Mouse (Mus musculus): Measurements from ENCODE around the gene Celf5.

Celf5 gene

DNA sequence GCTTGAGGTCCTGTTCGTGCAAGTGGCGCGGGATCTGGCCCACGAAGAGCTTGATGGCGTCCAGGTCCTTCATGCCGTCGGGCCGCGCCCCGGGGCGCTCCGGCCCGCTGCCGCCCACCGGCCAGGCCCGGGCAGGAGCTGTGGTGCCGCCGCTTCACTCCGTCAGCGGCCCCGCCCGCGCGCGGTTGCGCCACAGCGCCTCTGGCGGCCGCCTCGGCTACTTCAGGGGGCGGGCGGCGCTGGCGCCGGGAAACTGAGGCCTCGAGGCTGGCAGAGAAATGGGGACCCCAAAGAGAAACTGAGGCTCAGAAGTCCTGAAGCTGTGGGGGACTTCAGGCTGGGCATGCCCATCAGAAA, at the start of gene Celf5:
Gene Celf5 (minus strand): TSS at position 177 of the 357 bp plus-strand sequence.
- peak in 1 of 2 experiments; percentile 32 for DNase-seq (ENCODE audit: low read depth in 1 of 2, low spot score in 2 of 2)

DNA sequence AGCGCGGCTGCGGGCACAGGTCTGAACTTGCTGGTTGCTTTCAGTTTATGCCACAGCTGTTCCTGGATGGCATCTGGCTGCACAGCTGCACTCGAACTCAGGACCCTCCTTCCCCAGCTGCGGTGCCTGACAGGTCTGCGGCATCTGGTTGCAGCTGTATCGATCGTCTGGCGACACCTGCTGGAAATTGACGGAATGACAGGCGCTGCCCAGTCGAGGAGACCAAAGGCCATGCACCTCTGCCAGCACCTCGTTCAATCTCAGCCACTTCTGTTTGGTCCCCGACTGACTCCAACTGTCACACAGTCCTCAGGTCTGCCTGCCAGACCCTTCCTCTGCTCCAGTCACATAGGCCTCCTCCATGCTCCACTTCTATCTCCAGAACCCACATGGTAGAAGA, 44.3 kb upstream of the Celf5 start:
- peak in 1 of 2 experiments; percentile 79 for DNase-seq (ENCODE audit: low read depth in 1 of 2, low spot score in 2 of 2)

DNA sequence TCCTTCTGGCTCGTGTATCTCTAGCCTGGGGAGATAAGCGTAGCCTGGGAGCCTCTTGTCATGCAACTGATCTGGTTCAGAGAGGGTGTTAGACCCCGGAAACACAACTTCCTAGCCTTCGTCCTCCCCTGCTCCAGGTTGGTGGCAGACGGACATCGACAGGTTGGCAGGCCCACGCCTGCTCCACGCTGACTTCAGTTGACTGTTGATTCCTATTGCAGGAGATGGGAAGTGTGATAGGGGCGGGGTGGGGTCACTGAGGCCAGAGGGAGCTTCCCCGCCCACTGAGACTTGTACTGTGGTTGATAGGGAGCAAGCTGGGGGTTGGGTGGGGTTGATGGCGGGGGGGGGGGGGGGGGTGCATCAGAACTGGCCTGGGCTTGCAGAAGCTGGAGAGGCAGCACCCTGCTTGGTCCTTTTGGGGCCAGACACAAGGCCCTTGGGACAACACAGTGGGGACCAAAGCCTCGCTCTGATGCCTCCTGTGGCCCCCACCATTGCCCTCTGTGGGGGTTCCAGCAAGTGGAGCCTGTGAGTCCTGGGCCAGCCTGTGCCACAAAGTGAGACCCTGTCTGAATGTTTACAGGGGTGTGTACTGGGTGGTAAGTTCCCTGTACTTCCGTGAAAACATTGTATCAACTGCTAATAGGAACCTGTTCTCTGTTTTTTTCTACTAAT, 42.6 kb upstream of the Celf5 start:
- no peak for DNase-seq (ENCODE audit: low read depth in 1 of 2, low spot score in 2 of 2)

DNA sequence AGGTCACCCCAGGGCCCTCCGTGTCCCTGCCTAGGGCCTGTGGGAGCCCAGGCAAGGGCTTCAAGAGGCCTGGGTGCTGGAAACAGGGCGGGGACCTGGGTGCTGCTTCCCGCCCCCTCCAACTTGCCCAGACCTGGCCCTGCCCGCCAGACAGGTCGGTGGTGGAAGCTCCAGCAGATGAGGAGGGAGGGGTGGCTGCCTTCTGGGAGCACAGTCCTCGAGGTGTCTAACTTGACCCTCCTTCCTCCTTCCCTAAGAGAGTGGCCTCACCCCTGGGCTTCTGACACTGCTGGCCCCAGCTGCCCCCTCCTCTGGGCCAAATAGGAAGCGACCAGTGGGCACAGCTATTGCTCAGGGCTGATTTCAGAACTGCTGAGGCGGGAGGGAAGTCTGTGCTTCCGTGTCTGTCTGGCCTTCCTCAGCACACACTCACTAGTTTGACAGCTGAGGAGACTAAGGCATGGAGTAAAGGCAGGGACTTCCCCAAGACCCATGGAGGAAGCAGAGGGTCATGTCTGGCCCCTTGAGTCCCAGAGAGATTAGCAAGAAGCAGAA, 41.6 kb upstream of the Celf5 start, which contains the start of gene Gna15:
Gene Gna15 (minus strand): TSS at position 175 of the 555 bp plus-strand sequence.
- peak in 1 of 2 experiments; percentile 26 for DNase-seq (ENCODE audit: low read depth in 1 of 2, low spot score in 2 of 2)

DNA sequence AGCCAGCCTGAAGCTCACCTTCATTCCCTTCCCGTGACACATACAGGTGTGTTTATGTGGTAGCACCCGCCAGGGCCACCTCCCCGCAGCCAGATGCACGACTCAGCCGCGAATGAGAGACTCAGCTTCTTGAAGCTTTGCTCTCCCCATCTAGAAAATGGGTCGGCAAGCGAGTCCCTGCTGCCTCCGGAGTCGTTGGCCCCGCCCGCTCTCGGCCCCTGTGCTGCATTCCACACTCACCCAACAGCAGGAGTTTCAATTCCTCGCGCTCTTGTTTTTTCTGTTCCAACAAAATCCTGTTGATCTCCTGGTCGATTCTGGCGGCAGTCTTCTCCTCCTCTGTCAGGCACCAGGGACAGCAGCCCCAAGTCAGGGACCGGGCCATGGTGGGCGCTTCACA, 41.1 kb upstream of the Celf5 start:
- no peak for DNase-seq (ENCODE audit: low read depth in 1 of 2, low spot score in 2 of 2)

DNA sequence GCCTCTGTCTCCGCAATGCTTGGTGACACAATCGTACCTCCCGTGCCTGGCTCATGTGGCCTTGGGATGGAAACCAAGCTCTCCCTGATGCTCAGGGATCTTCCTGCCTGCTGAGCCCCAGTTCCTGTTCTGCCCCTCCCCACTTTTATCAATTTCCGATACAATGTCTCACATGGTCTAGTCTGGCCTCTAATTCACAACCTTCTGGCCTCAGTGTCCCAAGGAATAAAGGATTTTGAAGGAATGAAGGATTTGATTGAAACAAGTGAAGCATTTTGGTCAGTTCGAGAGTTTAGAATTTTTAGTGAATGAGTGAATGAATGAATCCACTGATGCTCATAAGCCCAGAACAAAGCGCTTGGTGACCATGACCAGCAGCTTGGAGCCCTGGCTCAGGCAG, 40.6 kb upstream of the Celf5 start:
- DNase-seq (ENCODE audit: low read depth in 1 of 2, low spot score in 2 of 2): no peak

DNA sequence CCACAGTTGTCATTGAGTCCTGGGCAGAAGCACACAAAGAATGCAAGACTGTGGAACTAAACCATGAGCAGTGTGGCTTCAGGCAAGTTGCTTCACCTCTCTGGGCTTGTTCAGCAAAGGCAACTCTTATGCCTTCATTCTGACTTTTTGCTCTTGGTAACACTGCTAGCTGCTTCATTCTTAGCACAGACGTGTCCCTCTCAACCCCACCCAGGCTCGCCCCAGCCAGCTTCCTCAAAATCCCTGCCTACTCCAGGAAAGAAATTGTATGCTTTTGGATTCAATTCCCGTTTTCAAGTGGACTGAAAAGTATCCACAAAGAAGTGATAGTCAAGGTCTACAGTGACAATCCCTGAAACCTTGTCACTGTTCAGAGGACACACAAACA, 37.5 kb upstream of the Celf5 start:
- DNase-seq (ENCODE audit: low read depth in 1 of 2, low spot score in 2 of 2): no peak

DNA sequence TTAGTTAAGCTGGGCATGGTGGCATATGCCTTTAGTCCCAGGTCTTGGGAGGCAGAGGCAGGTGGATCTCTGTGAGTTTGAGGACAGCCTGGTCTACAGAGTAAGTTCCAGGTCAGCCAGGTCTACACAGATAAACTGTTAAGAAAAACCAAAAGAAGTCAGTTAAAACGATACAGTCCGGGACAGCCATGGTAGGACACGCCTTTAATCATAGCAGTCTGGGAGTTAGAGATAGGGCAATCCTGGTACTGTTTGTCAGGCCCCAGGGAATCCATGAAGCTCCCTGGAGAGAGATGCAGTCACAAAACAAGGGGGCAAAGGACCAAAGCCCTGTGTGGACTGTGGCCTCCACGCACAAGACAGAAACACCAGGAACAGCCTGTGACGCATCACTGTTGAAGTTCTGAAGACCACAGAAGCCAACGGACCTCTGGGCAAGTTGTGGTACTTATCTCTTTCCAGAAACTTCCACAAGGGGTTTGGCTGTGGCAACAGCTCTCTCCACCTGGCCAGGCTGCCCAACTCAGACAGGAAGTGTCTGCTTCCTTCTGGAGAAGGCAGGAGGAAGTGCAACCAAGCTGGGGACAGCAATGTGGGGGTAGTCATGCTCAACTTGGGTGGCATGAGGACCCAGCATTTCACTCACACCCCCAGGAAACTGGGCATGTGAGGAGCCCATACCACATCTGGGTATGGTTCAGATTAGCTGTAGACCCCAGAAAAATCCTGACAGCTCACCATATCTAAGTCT, 36.9 kb upstream of the Celf5 start:
- DNase-seq (ENCODE audit: low read depth in 1 of 2, low spot score in 2 of 2): no peak

DNA sequence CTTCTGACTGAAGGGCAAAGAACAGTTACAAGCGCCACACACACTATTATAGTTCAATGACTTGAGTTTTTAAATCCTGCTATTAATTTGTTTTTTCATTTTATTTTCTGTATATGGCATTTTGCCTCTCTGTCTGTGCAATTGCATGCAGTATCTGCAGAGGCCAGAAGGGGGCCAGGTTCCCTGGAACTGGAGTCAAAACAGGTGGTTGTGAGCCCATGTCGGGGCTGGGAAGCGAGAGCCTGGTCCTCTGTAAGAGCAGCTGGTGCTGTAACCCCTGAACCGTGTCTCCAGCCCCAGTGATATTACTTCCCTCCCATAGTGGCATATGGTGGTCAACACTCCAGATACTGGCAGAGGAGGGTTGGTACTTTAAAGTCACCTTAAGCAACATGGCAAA, 36.0 kb upstream of the Celf5 start:
- DNase-seq (ENCODE audit: low read depth in 1 of 2, low spot score in 2 of 2): peak in 1 of 2 experiments; percentile 45

DNA sequence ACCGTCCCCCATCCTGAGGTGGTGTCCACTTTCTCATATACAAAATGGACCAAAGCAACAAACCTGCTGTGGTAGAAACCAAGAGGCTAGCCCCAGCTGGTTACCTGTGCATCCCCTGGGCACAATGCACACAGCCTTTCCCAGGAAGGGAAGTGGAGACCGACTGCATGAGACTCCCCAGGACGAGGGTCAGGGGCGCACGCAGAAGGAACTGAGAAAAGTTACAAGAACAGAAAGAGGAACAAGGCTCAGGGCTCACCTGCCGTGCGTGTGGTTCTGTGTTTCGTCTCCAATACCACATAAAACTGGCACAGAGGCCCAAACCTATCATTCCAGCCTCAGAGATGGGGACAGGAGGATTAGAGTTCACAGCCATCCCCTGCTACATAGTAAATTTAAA, 34.7 kb upstream of the Celf5 start:
- DNase-seq (ENCODE audit: low read depth in 1 of 2, low spot score in 2 of 2): no peak

DNA sequence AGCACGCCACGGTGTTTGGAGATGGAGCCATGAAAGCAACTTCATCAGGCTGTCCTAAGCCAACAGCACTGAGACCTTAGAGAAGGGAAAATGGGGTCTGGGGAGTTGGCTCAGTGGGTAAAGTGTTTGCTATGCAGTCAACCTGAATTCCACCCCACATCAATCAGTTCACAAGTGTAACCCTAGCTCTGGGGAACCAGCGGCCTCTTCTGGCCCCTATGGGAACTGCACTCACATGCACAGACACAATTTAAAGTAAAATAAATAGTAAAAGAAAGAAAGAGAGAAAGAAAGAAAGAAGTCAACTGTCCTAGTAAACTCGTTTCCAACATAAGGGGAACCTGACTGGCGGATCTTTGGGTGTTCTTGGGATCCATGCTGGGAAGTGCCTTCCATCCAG, 31.3 kb upstream of the Celf5 start:
- DNase-seq (ENCODE audit: low read depth in 1 of 2, low spot score in 2 of 2): no peak

DNA sequence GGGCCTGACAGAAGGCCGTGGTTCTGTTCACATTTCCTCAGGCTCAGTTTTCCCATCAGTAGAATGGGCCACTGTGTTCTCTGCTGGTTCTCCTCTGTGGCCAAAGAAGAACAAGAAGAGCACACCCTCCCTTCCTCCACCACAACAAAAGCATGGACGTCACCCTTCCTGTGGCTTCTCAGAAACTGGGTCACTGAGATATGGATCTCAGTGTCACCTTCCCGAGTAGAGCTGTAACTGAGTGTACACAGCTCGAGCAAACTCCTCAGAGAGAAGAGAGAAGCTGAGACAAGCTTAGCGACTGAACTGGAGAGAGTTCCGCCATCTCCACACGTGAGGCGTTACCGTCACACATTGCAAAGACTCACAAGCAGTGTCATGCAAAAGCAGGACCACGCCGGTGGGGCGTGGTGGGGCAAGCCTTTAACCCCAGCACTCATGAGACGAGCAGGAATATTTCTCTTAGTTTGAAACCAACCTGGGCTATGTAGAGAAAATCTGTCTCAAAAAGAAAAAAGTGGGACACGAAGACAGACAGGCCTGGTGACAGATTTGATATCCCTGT, 27.8 kb upstream of the Celf5 start:
- no peak for DNase-seq (ENCODE audit: low read depth in 1 of 2, low spot score in 2 of 2)

DNA sequence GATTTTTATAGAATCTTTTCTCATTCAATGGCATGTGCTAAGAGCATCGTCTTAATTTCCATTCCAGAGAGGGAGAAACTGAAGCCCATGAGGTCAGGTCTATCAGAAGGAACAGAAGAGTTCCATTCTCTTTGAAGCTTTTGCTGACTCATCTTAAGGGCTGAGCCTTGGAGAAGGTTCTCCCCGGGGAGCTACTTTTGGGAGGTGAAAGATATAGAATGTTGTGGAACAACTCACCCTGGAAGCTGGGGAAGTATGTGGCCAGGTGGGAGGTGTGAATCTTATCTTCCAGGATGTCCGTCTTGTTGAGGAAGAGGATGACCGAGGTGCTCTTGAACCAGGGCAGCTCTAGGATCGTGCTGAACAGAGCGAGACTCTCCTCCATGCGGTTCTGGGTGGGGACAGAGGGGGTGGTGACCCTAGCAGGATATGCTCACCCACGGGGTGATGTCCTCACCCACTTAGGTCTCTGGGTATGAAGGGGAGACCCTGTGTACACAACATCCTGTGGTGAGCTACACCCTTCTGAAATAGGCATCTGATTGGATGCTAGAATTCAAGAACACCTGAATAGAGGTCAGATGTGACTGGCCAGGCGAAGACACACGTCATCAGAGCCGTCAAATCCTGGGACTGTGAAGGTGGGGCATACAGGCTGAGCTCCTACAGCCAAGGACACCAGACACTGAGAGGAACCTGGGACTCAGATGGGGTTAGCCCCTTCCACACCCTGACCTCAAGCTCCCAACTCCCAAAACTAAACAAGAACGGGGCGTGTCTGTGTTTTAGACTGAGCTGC, 25.4 kb upstream of the Celf5 start:
- no peak for DNase-seq (ENCODE audit: low read depth in 1 of 2, low spot score in 2 of 2)

DNA sequence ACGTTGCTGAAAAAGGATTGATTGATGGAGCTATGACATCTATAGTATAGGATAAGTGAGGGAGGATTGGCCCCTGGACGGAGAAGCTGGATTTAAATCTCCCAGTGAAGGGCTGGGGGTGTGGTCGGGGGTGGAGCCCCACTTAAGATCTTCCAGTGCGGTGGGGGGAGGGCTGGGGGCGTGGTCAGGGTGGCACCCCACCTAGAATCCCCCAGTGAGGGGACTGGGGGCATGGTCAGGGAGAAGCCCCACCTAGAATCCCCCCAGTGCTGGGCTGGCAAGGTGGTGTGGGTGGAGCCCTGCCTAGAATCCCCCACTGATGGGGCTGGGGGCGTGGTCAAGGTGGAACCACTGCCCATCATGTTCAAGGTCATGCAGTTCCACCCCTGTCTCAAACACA, 24.6 kb upstream of the Celf5 start:
- DNase-seq (ENCODE audit: low read depth in 1 of 2, low spot score in 2 of 2): no peak

DNA sequence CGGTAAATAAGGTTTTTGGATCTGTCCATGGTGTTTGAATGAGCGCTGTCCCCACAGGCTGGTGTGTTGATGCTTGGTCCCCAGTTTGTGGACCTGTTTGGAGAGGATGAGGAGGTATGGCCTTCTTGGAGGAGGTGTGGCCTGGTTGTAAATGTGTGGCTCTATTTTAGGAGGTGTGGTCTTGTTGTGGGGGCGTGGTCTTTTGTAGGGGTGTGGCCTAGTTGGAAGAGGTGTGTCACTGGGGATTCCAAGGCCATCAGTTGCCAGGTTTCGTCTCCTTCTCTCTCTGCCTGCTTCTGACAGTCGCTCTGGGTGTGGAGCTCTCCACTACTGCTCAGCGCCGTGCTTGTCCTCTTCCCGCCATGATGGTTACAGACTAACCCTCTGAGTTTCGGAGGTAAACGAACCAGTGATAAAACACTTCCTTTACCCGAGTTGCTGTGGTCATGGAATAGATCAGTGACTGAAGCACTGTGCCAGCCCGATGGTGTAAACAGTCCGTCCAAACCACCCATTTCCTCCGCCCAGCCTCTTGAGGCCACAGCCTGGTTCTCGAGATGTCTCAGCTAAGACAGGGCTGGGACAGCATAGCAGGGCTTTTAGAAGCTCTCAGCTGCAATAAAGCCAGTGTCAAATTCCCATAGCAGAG, 22.6 kb upstream of the Celf5 start:
- no peak for DNase-seq (ENCODE audit: low read depth in 1 of 2, low spot score in 2 of 2)

DNA sequence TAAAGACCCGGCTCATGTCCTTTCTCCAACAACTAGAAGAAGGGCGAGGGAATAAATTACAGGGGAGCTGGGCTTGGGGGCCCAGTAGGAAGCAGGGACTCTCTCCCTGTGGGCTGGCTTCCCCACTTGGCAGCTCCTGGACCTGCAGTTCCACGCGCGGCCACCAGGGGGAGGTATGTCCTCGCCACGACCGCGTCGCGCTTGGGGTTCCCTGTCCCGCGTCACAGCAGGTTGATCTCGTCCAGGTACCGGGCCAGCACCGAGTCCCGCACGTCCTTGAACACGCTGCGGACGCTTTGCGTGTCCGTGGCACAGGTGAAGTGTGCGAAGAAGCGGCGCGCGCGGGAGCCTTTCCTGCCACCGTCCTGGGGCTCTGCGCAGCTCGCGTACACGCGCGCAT, 20.1 kb upstream of the Celf5 start:
- DNase-seq (ENCODE audit: low read depth in 1 of 2, low spot score in 2 of 2): peak in 1 of 2 experiments; percentile 83

DNA sequence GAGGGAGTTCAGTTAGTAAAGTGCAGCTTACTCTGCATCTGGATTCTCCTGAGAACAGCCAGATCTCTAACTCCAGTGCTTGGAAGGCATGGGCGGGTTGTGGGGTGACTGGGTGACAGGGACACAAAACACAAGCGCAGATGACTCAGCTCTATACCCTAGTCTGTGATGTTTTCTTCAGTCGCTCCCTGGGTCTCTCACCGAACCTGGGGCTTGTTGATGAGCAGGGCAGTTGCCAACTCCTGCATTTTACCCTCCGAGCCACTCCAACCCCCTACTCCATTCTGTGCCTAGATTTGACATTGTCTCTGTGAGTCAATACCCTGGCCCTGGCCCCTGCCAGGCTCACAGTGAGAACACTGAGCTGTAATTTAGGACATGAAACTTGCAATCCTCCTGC, 19.4 kb upstream of the Celf5 start:
- DNase-seq (ENCODE audit: low read depth in 1 of 2, low spot score in 2 of 2): no peak

DNA sequence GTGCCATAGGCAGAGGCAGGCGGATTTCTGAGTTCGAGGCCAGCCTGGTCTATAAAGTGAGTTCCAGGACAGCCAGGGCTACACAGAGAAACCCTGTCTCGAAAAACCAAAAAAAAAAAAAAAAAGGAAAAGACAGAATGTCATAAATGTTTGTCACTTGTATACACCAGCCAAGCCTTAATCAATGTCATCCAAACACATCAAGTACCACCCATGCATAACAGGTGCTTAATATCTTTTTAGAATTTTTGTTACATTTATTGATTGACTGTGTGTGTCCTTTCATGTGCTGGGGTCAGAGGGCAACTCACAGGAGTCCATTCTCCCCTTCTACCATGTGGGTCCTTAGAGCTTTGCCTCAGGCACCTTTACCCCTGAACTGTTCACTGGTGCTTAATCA, 17.5 kb upstream of the Celf5 start, which contains the start of gene S1pr4:
Gene S1pr4 (minus strand): TSS at position 101 of the 400 bp plus-strand sequence.
- DNase-seq (ENCODE audit: low read depth in 1 of 2, low spot score in 2 of 2): no peak

DNA sequence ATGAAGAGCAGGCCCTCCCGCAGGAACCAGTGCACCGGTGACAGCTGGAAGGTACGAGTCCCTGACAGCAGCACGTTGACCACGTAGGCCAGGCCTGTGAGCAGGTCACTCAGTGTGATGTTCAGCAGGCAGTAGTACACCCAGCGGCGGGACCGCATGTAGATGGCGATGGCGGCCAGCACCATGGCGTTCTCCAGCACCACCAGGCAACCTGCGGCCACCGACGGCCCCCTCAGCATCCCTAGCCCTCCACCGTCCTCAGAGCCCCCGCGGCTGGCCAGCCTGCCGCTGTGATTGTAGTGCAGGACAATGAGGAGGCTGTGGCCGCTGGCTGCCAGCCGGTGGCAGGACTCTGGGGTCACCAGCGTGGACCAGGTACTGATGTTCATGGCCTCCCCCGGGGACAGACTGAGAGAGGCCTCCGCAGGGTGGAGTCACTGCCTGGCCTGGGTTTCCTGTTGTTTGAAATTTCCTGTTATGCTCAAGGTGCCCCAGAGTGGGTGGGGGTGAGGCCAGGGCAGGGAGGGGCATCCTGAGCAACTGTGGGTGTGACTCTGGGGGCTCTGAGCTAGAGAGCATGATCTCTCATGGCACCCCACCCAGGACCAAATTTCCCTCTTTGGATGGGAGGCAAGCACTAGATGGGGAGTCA, 16.9 kb upstream of the Celf5 start:
- no peak for DNase-seq (ENCODE audit: low read depth in 1 of 2, low spot score in 2 of 2)

Measured in monocyte, adult 2 months (primary cell).